Mouse (Mus musculus) lung, postnatal 0 days (tissue): ENCODE results near the gene Gm49358.

Experiments used
- CTCF ChIP-seq: IDR thresholded peaks from 2 replicates; pipeline ENCODE4 v1.5.1; 2016; ENCODE audit warnings: antibody characterized with exemption, mild to moderate bottlenecking
- EP300 ChIP-seq: IDR thresholded peaks from 2 replicates; pipeline ENCODE4 v1.6.1; 2016; ENCODE audit warnings: antibody characterized with exemption, mild to moderate bottlenecking, control low read depth

DNA sequence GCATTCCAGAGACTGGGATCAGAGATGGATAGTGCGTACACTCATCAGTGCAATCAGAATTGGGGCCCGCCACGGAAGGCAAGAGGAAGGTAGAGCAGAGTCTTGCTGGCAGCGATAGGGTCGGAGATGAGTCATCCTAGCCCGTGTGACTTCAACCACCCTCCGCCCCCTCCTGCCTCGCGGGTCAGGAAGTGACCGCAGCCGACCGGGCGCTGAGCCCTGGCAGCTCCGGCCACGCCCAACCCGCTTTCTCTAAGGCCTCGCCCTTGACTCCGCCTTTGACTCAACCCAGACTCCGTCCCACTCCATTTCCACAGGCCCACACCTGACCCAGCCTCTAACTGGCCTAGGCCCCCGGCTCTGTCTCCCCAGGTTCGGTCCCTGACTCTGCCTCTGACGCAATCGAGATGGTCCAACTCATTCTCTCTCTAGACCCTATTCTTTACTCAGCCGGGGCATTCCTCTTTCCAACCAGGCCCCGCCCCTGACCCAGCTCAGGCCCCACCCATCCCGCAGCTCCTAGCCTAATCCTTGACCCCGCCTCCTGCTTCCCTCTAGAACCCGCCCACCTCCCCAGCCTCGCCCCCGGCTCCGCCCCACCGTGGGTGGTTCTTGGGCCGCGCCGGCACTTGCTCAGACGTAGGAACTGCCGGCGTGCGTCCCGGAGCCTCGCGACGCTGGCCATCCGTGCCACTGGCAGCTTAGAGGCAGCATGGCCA lies 14.8 kb downstream of the Gm49358 start, which contains the start of gene Nt5dc3:
- no peak for TF ChIP-seq CTCF
- TF ChIP-seq EP300, result no peak; the same call in none of the 2 replicates
